Mouse (Mus musculus) heart, adult 2 months (tissue): ENCODE measurements around the gene Timm10. TPM values are rescaled to one million over a fixed set of nuclear protein-coding genes. Genes with fewer than 3 reads are reported as not detected.

Source experiments
- DNase-seq, 2 experiments: peaks; one replicate each; pipeline ENCODE4 v3.0.0; 2021
- H3K27ac ChIP-seq: fragments of 200-600 bp; 2 replicates; pipeline ENCODE4 v1.8.1; 2022
- H3K27me3 ChIP-seq: fragments of 200-500 bp; 2 replicates; pipeline ENCODE4 v1.6.1; 2012; ENCODE audit warnings: mild to moderate bottlenecking, low read length, inconsistent platforms, mixed read lengths; ENCODE audit not compliant: control insufficient read depth, insufficient read depth
- H3K36me3 ChIP-seq: fragments of 200-500 bp; 2 replicates; pipeline ENCODE4 v1.6.1; 2012; ENCODE audit warnings: low read length, inconsistent platforms; ENCODE audit not compliant: control insufficient read depth, insufficient read depth
- H3K4me1 ChIP-seq: fragments of 200-500 bp; 2 replicates; pipeline ENCODE4 v1.6.1; 2011; ENCODE audit warnings: low read length; ENCODE audit not compliant: control insufficient read depth, insufficient read depth
- H3K4me3 ChIP-seq: fragments of 200-600 bp; 2 replicates; pipeline ENCODE4 v1.8.1; 2022
- H3K79me2 ChIP-seq: fragments of 200-500 bp; replicated peaks from 2 replicates; pipeline ENCODE4 v1.6.1; 2012; ENCODE audit warnings: mild to moderate bottlenecking, inconsistent platforms, low read length, moderate library complexity, mixed read lengths; ENCODE audit not compliant: control insufficient read depth, insufficient read depth
- H3K9ac ChIP-seq: fragments of 200-500 bp; 2 replicates; pipeline ENCODE4 v1.6.1; 2012; ENCODE audit warnings: low read depth, mild to moderate bottlenecking, control low read depth, inconsistent platforms, low read length, mixed read lengths
- CTCF ChIP-seq: fragments of 200-600 bp; IDR thresholded peaks from 2 replicates; pipeline ENCODE4 v1.8.1; 2022; ENCODE audit warnings: antibody characterized with exemption, mild to moderate bottlenecking, moderate library complexity
- EP300 ChIP-seq: fragments of 200-500 bp; IDR thresholded peaks from 2 replicates; pipeline ENCODE4 v1.6.1; 2011; ENCODE audit warnings: low read depth, low read length, control low read depth; ENCODE audit not compliant: insufficient read depth
- POLR2A ChIP-seq: fragments of 200-500 bp; IDR thresholded peaks from 2 replicates; pipeline ENCODE4 v1.6.1; 2011; ENCODE audit warnings: mild to moderate bottlenecking, low read depth, low read length, control low read depth; ENCODE audit not compliant: insufficient read depth
- WGBS: fragments of 180-500 bp; shearing (Covaris S2); methylation state at CpG from one replicate; pipeline ENCODE4 v1.1.7; 2018; 5-methylcytosine and 5-hydroxymethylcytosine counted together
- intact Hi-C: fragments of 180-260 bp; cut with DNase I; formaldehyde crosslinking; loops from one replicate; pipeline ENCODE4 v1.15.1; 2025
- polyA plus RNA-seq: library from polyadenylated mRNA; depleted of rRNA; stranded (reverse); fragments of >200 nt; gene quantifications from 2 replicates; pipeline ENCODE4 v1.2.3, GENCODE M21; 2012
- total RNA-seq, 2 experiments: library from RNA; stranded (reverse); gene quantifications; 2 replicates each; pipeline ENCODE4 v1.2.3; 2021

Timm10 gene
- total and polyA plus RNA-seq, 3 experiments, result 106 to 129 (median 123) TPM

GRCm38 (mm10) chr2:84809330-84809729 is 17.5 kb upstream of the Timm10 start:
- Histone ChIP-seq H3K9ac (no peak overlapping the region), H3K4me1 (peaks cover 5% of the 10 kb centered on the region), H3K36me3 (no peaks in the 10 kb centered on the region), H3K27ac (no peak overlapping the region), H3K27me3 (no peaks in the 10 kb centered on the region), H3K79me2 (no peaks in the 10 kb centered on the region), H3K4me3 (no peak overlapping the region)
- TF ChIP-seq POLR2A (no peak), EP300 (no peak), CTCF (no peak)
- intact Hi-C loops, result no loop called here
- DNase-seq, result no peak

- peak overlapping the region; percentile 38; the same call in 1 of the 2 replicates for H3K4me3 ChIP-seq
These were observed 16.3 kb upstream of the Timm10 start for GRCm38 (mm10) chr2:84810526-84810885.

GRCm38 (mm10) chr2:84810886-84811577 is 15.8 kb upstream of the Timm10 start:
- no peaks in the 10 kb centered on the region for H3K79me2 ChIP-seq
- H3K27me3 ChIP-seq, result no peaks in the 10 kb centered on the region
- TF ChIP-seq CTCF, result peak; percentile 96
- no peak for TF ChIP-seq POLR2A
- WGBS, result 15% methylated on average over 26 of the region's 26 CpGs
- no peaks in the 10 kb centered on the region for H3K36me3 ChIP-seq
- H3K4me1 ChIP-seq, result peaks cover 5% of the 10 kb centered on the region
- H3K9ac ChIP-seq, result no peak overlapping the region
- H3K4me3 ChIP-seq, result peak overlapping the region; percentile 38
- DNase-seq, result peak; percentile 86 to 89
- intact Hi-C loops, result no loop called here
- peak overlapping the region; percentile 47 for H3K27ac ChIP-seq

More at GRCm38 (mm10) chr2:84810526-84810885, 16.3 kb upstream of the Timm10 start:
- H3K9ac ChIP-seq, result no peak overlapping the region
- no peaks in the 10 kb centered on the region for H3K27me3 ChIP-seq
- H3K4me1 ChIP-seq, result peaks cover 5% of the 10 kb centered on the region
- DNase-seq, result no peak
- H3K27ac ChIP-seq, result no peak overlapping the region
- WGBS, result 60% methylated on average over 6 of the region's 6 CpGs
- intact Hi-C loops, result no loop called here
- H3K36me3 ChIP-seq, result no peaks in the 10 kb centered on the region
- TF ChIP-seq POLR2A (no peak), CTCF (no peak), EP300 (no peak)
- H3K79me2 ChIP-seq, result no peaks in the 10 kb centered on the region

GRCm38 (mm10) chr2:84811880-84812279 is 14.9 kb upstream of the Timm10 start:
- no peak overlapping the region for H3K9ac ChIP-seq
- no peaks in the 10 kb centered on the region for H3K36me3 ChIP-seq
- H3K4me1 ChIP-seq, result peaks cover 5% of the 10 kb centered on the region
- peak; percentile 31 to 56 for DNase-seq
- H3K27me3 ChIP-seq, result no peaks in the 10 kb centered on the region
- TF ChIP-seq EP300, result no peak
- TF ChIP-seq CTCF, result no peak
- no peak for TF ChIP-seq POLR2A
- H3K79me2 ChIP-seq, result no peaks in the 10 kb centered on the region
- H3K27ac ChIP-seq, result no peak overlapping the region
- 21% methylated on average over 7 of the region's 7 CpGs for WGBS
- no peak overlapping the region for H3K4me3 ChIP-seq
- intact Hi-C loops, result no loop called here

- Histone ChIP-seq H3K9ac (no peak overlapping the region), H3K4me3 (no peak overlapping the region), H3K4me1 (peaks cover 5% of the 10 kb centered on the region), H3K27ac (no peak overlapping the region), H3K79me2 (no peaks in the 10 kb centered on the region), H3K36me3 (no peaks in the 10 kb centered on the region), H3K27me3 (no peaks in the 10 kb centered on the region)
- DNase-seq, result no peak
- intact Hi-C loops, result no loop called here
- 90% methylated on average over 6 of the region's 6 CpGs for WGBS
- TF ChIP-seq POLR2A (no peak), CTCF (no peak), EP300 (no peak)
These were observed 14.1 kb upstream of the Timm10 start for GRCm38 (mm10) chr2:84812676-84813075.

- Histone ChIP-seq H3K4me1 (peaks cover 3% of the 10 kb centered on the region; the same call in 1 of the 2 replicates), H3K9ac (no peak overlapping the region), H3K27ac (peak overlapping the region; percentile 87), H3K79me2 (no peaks in the 10 kb centered on the region), H3K36me3 (no peaks in the 10 kb centered on the region), H3K4me3 (no peak overlapping the region), H3K27me3 (no peaks in the 10 kb centered on the region)
- intact Hi-C loops, result no loop called here
- 15% methylated on average over 3 of the region's 3 CpGs for WGBS
- peak in 1 of 2 experiments; percentile 52 for DNase-seq
- TF ChIP-seq CTCF (no peak), EP300 (no peak), POLR2A (no peak)
These were observed 6.9 kb upstream of the Timm10 start for GRCm38 (mm10) chr2:84819861-84820260.
